Mouse (Mus musculus) embryonic fibroblast, embryonic 13.5 days (primary cell): ENCODE results near the gene Itga9. TPM values are rescaled to one million over a fixed set of nuclear protein-coding genes. Genes with fewer than 3 reads are reported as not detected.

Source experiments
- H3K27ac ChIP-seq: 2 replicates; pipeline ENCODE4 v1.5.1; 2012; ENCODE audit warnings: low read length, control low read depth, inconsistent platforms; ENCODE audit not compliant: insufficient read depth
- H3K4me1 ChIP-seq: 2 replicates; pipeline ENCODE4 v1.6.1; 2011; ENCODE audit warnings: low read length; ENCODE audit not compliant: control insufficient read depth, insufficient read depth
- H3K4me3 ChIP-seq: 2 replicates; pipeline ENCODE4 v1.5.1; 2011; ENCODE audit warnings: mild to moderate bottlenecking, control low read depth, low read length; ENCODE audit not compliant: insufficient read depth
- CTCF ChIP-seq: IDR thresholded peaks from 2 replicates; pipeline ENCODE4 v1.5.1; 2011; ENCODE audit warnings: mild to moderate bottlenecking, control low read depth, low read length, moderate library complexity, borderline replicate concordance; ENCODE audit not compliant: insufficient read depth
- POLR2A ChIP-seq: IDR thresholded peaks from 2 replicates; pipeline ENCODE4 v1.6.1; 2011; ENCODE audit warnings: low read depth, mild to moderate bottlenecking, control low read depth, low read length, moderate library complexity
- polyA plus RNA-seq: library from polyadenylated mRNA; stranded (reverse); fragments of >200 nt; gene quantifications from 2 replicates; pipeline ENCODE4 v1.2.4, GENCODE M21; 2011; ENCODE audit warnings: low read depth; ENCODE audit not compliant: missing spikeins, insufficient read length

The Itga9 gene
- polyA plus RNA-seq, 1 experiment, result 22.9 TPM

DNA sequence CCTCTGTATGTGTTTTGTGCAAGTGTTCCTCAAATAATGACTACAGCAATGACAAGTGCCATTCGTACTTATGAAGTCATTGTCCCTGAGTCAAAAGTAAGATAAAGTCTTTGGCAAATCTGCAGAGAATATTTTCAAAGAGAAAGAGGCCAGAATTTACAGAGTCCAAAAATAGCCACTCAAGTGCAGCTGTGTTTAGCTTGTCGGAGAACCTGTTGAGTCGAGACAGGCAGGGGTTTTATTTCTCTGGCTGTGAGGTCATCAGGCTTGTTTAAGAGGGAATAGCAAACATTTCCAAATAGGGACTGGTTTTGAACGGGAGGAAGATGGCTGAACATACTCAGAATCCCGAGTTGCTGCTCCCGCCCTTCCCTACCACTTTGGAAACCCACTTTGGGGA lies 125.2 kb downstream of the Itga9 start:
- H3K4me3 ChIP-seq, result no peak overlapping the region
- no peak overlapping the region for H3K27ac ChIP-seq
- no peaks in the 10 kb centered on the region for H3K4me1 ChIP-seq
- no peak for TF ChIP-seq POLR2A
- no peak for TF ChIP-seq CTCF

DNA sequence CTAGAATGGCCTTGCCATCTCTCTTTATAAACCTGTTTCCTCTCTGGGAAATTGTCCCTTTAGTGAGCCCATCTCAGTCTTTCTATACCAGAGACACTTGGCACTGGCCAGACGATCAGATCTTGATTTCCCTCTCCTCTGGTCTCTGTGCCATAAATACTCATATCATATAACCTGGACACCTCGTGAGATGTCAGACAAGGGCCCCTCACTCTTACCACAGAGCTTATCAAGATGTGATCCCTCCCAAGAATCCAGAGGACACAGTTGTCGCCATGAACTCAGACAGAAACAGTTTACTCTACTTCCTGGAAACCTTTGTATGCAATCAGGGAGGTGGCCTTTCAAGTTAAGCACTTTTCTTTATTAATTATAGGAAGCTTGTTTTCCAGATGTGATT lies 127.1 kb downstream of the Itga9 start:
- Histone ChIP-seq H3K4me3 (no peak overlapping the region), H3K4me1 (no peaks in the 10 kb centered on the region), H3K27ac (no peak overlapping the region)
- TF ChIP-seq POLR2A (no peak), CTCF (no peak)

DNA sequence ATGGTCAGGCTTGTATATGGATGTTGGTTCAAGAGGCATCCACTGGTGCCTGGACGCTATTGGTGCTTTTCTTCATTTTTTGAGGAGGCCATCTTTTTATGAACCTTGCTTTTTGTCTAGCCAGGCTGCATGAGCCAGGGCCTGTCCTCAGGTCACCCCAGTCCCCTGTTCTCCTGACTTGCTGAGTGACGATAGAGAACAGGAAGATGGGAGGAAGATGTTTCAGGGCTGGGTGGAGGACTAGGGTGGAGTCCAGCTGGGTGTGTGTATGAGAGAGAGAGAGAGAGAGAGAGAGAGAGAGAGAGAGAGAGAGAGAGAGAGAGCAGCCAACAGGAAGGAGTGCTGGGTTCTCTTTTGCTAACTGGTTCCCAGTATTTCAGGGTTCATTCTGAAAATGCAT lies 130.6 kb downstream of the Itga9 start:
- no peak overlapping the region for H3K4me3 ChIP-seq
- TF ChIP-seq CTCF, result no peak
- no peak for TF ChIP-seq POLR2A
- H3K4me1 ChIP-seq, result no peaks in the 10 kb centered on the region
- H3K27ac ChIP-seq, result no peak overlapping the region

GRCm38 (mm10) chr9:118737601-118738137 lies 131.2 kb downstream of the Itga9 start:
- Histone ChIP-seq H3K4me3 (no peak overlapping the region), H3K4me1 (no peaks in the 10 kb centered on the region), H3K27ac (no peak overlapping the region)
- no peak for TF ChIP-seq POLR2A
- no peak for TF ChIP-seq CTCF

GRCm38 (mm10) chr9:118738311-118738710 lies 131.8 kb downstream of the Itga9 start:
- H3K27ac ChIP-seq, result no peak overlapping the region
- no peaks in the 10 kb centered on the region for H3K4me1 ChIP-seq
- TF ChIP-seq POLR2A (no peak), CTCF (no peak)
- no peak overlapping the region for H3K4me3 ChIP-seq

GRCm38 (mm10) chr9:118739071-118739470 lies 132.6 kb downstream of the Itga9 start:
- TF ChIP-seq POLR2A (no peak), CTCF (no peak)

GRCm38 (mm10) chr9:118739659-118740058 lies 133.2 kb downstream of the Itga9 start:
- H3K4me3 ChIP-seq, result no peak overlapping the region
- TF ChIP-seq CTCF, result no peak
- no peak for TF ChIP-seq POLR2A
- no peaks in the 10 kb centered on the region for H3K4me1 ChIP-seq
- no peak overlapping the region for H3K27ac ChIP-seq

More at GRCm38 (mm10) chr9:118739071-118739470, 132.6 kb downstream of the Itga9 start:
- Histone ChIP-seq H3K4me3 (no peak overlapping the region), H3K4me1 (no peaks in the 10 kb centered on the region), H3K27ac (no peak overlapping the region)

GRCm38 (mm10) chr9:118741268-118741667 lies 134.8 kb downstream of the Itga9 start:
- Histone ChIP-seq H3K27ac (no peak overlapping the region), H3K4me1 (no peaks in the 10 kb centered on the region), H3K4me3 (no peak overlapping the region)
- TF ChIP-seq POLR2A (no peak), CTCF (no peak)

GRCm38 (mm10) chr9:118749335-118749949 lies 143.0 kb downstream of the Itga9 start:
- no peak overlapping the region for H3K4me3 ChIP-seq
- H3K27ac ChIP-seq, result no peak overlapping the region
- H3K4me1 ChIP-seq, result no peaks in the 10 kb centered on the region; the same call in none of the 2 replicates
- TF ChIP-seq POLR2A, result no peak
- no peak for TF ChIP-seq CTCF

DNA sequence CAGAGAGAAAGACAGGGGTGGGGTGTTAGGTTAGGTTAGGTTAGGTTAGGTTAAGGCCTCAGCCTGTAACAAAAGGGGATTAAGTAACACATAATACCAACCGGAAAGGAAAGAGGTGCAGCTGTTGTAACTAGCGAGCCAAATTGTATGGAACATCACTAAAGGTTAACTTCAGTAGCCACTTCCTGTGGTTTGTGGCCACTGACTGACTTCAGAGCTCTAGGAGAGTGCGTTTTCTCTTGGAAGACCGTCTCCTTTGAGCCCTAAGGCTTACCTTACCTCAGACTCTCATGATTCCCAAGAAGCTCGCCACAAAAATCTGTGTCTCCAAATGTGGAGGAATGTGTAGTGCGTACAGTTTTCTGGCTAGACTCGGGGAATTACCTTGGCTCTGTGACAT lies 144.3 kb downstream of the Itga9 start:
- Histone ChIP-seq H3K27ac (no peak overlapping the region), H3K4me3 (no peak overlapping the region), H3K4me1 (no peaks in the 10 kb centered on the region; the same call in none of the 2 replicates)
- TF ChIP-seq POLR2A (no peak), CTCF (no peak)
